Mouse (Mus musculus): Measurements from ENCODE around the gene Pml.

DNA sequence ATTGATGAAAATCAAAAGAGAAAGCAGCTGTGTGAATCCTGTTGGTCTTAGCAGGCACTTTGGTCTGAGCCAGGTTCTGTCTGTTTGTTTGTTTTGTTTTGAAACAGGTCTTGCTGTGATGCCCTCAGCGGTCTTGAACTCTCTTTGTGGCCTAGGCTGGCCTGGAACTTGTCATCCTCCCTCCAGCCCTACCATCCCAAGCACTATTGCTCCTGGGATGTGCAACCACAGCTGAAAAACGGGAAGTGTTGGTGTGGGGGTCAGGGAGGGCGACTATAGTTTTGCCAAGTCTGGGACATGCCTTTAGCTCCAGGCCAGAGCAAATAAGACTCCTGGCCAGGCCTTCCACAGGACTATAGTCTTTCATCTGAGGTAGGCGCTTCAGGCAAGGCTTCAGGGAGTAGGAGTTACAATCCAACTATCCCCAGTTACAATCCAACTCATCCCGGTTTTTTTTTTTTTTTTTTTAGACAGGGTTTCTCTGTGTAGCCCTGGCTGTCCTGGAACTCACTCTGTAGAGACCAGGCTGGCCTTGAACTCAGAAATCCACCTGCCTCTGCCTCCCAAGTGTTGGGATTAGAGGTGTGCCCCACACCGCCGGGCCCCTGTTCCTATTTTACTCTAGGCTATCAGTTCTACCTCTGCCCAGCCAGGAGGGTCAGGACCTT is 706 bp downstream of the Pml start:
- TF ChIP-seq CTCF (conservative IDR thresholded peaks at IDR 0.05; ENCODE audit: low read length) (no peak), POU5F1 (IDR thresholded peaks at IDR 0.05; ENCODE audit: borderline replicate concordance, low read length) (no peak), NANOG (IDR thresholded peaks at IDR 0.05; ENCODE audit: borderline replicate concordance, low read length) (no peak)

All from E14TG2a.4 (cell line).